Mouse (Mus musculus) embryonic fibroblast, embryonic 13.5 days (primary cell): ENCODE measurements around the gene Selenof.

Source experiments
- CTCF ChIP-seq: IDR thresholded peaks from 2 replicates; pipeline ENCODE4 v1.5.1; 2011; ENCODE audit warnings: mild to moderate bottlenecking, control low read depth, low read length, moderate library complexity, borderline replicate concordance; ENCODE audit not compliant: insufficient read depth
- POLR2A ChIP-seq: IDR thresholded peaks from 2 replicates; pipeline ENCODE4 v1.6.1; 2011; ENCODE audit warnings: low read depth, mild to moderate bottlenecking, control low read depth, low read length, moderate library complexity

DNA sequence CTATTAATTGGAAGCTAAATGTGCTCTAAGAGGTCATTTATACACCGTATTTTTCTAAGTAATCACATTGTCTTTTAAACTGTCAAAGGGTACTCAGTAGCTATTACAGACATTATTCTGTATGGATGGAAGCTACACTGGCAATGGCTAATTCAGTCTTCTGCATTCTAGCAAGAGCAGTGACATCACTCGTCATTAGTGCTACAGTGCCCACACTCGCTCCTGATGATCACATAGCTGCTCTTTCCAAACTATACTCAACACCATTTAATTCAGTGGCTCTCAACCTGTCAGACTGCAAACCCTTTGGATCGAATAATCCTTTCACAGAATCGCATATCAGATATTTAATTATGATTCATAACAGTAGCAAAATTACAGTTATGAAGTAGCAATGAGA is 19.4 kb upstream of the Selenof start:
- TF ChIP-seq CTCF (no peak), POLR2A (no peak)
